Mouse (Mus musculus) liver, adult 2 months (tissue): ENCODE results near the gene Cabp4. TPM values are rescaled to one million over a fixed set of nuclear protein-coding genes. Genes with fewer than 3 reads are reported as not detected.
A peak's percentile ranks its signal among the peaks of the same experiment; 100 is the strongest.

Experiments used
- DNase-seq: peaks from one replicate; pipeline ENCODE4 v3.0.0-alpha.2; 2011; ENCODE audit warnings: low read depth, low spot score; ENCODE audit errors: extremely low read depth
- H3K27ac ChIP-seq: fragments of 200-500 bp; replicated peaks from 2 replicates; pipeline ENCODE4 v1.5.1; 2012; ENCODE audit warnings: low read depth, mild to moderate bottlenecking, control low read depth, inconsistent platforms, low read length; ENCODE audit not compliant: insufficient read depth
- H3K27me3 ChIP-seq: fragments of 200-500 bp; 2 replicates; pipeline ENCODE4 v1.6.1; 2012; ENCODE audit warnings: mild to moderate bottlenecking, moderate library complexity, low read length, inconsistent platforms; ENCODE audit not compliant: control insufficient read depth, insufficient read depth
- H3K36me3 ChIP-seq: fragments of 200-500 bp; 2 replicates; pipeline ENCODE4 v1.6.1; 2012; ENCODE audit warnings: low read length, inconsistent platforms; ENCODE audit not compliant: control insufficient read depth, insufficient read depth
- H3K4me1 ChIP-seq: fragments of 200-500 bp; 2 replicates; pipeline ENCODE4 v1.6.1; 2011; ENCODE audit warnings: low read length; ENCODE audit not compliant: control insufficient read depth, insufficient read depth
- H3K4me3 ChIP-seq: fragments of 200-500 bp; 2 replicates; pipeline ENCODE4 v1.5.1; 2011; ENCODE audit warnings: low read depth, mild to moderate bottlenecking, control low read depth, low read length, moderate library complexity; ENCODE audit not compliant: insufficient read depth
- H3K79me2 ChIP-seq: fragments of 200-500 bp; 2 replicates; pipeline ENCODE4 v1.6.1; 2012; ENCODE audit warnings: inconsistent platforms, mild to moderate bottlenecking, low read length, moderate library complexity; ENCODE audit not compliant: control insufficient read depth, insufficient read depth
- H3K9ac ChIP-seq: fragments of 200-500 bp; 2 replicates; pipeline ENCODE4 v1.6.1; 2012; ENCODE audit warnings: low read depth, mild to moderate bottlenecking, control low read depth, inconsistent platforms, low read length
- CTCF ChIP-seq: fragments of 200-500 bp; IDR thresholded peaks from 2 replicates; pipeline ENCODE4 v1.5.1; 2011; ENCODE audit warnings: low read depth, low read length, control low read depth
- POLR2A ChIP-seq: fragments of 200-500 bp; IDR thresholded peaks from 2 replicates; pipeline ENCODE4 v1.6.1; 2011; ENCODE audit warnings: low read length, control low read depth; ENCODE audit not compliant: insufficient read depth; ENCODE audit errors: extremely low read depth
- WGBS: fragments of 180-500 bp; shearing (Covaris S2); methylation state at CpG from one replicate; pipeline ENCODE4 v1.1.7; 2018; 5-methylcytosine and 5-hydroxymethylcytosine counted together
- polyA plus RNA-seq: library from polyadenylated mRNA; depleted of rRNA; stranded (reverse); fragments of >200 nt; gene quantifications from 2 replicates; pipeline ENCODE4 v1.2.3, GENCODE M21; 2012
- total RNA-seq: library from RNA; depleted of rRNA; stranded (reverse); fragments of >200 nt; gene quantifications from 2 replicates; pipeline ENCODE4 v1.2.3, GENCODE M21; 2014

Gene Cabp4
- total and polyA plus RNA-seq, 2 experiments, result 0.37 TPM; not detected in 1

GRCm38 (mm10) chr19:4121097-4121805, 22.6 kb downstream of the Cabp4 start:
- WGBS, result 2% methylated on average over 38 of the region's 38 CpGs
- H3K36me3 ChIP-seq, result no peaks in the 10 kb centered on the region; the same call in 1 of the 2 replicates
- H3K79me2 ChIP-seq, result peaks cover 4% of the 10 kb centered on the region; the same call in 1 of the 2 replicates
- H3K27ac ChIP-seq, result peak overlapping the region; percentile 66
- TF ChIP-seq POLR2A (0 out of 2 replicates have a peak, but pooled peaks have one; percentile 48), CTCF (no peak)
- DNase-seq, result peak; percentile 95
- H3K4me3 ChIP-seq, result peak overlapping the region; percentile 51
- no peaks in the 10 kb centered on the region for H3K27me3 ChIP-seq
- H3K9ac ChIP-seq, result peak overlapping the region; percentile 50
- H3K4me1 ChIP-seq, result peaks cover 6% of the 10 kb centered on the region; the same call in 1 of the 2 replicates

DNA sequence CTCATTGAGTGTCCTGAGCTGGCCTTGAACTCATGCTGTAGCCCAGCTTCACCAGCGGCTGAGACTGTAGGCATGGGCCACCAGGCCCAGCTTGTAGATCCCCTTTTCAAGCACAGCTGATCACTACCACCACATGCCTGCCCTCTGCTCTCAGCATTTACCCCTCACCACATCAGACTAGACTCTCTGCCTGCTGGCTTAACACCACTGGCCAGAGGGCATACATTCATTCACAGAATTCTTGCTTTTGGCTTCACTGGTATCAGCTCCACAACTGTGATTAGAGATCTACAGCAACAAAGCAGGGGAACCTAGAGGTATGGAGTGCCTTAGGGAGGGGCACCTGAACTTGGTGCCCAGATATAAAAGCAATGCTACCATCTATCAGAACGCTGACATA, 23.3 kb downstream of the Cabp4 start:
- Histone ChIP-seq H3K4me1 (peaks cover 6% of the 10 kb centered on the region; the same call in 1 of the 2 replicates), H3K4me3 (no peak overlapping the region), H3K79me2 (no peaks in the 10 kb centered on the region; the same call in 1 of the 2 replicates), H3K36me3 (no peaks in the 10 kb centered on the region; the same call in 1 of the 2 replicates), H3K27ac (no peak overlapping the region), H3K27me3 (no peaks in the 10 kb centered on the region), H3K9ac (no peak overlapping the region)
- TF ChIP-seq CTCF (no peak), POLR2A (no peak)
- DNase-seq, result no peak
- WGBS, result 97% methylated on average over 2 of the region's 2 CpGs

GRCm38 (mm10) chr19:4119716-4120487, 23.9 kb downstream of the Cabp4 start:
- H3K27me3 ChIP-seq, result no peaks in the 10 kb centered on the region
- H3K4me3 ChIP-seq, result no peak overlapping the region
- H3K27ac ChIP-seq, result no peak overlapping the region
- DNase-seq, result no peak
- no peak overlapping the region for H3K9ac ChIP-seq
- H3K36me3 ChIP-seq, result peaks cover 2% of the 10 kb centered on the region; the same call in 1 of the 2 replicates
- H3K79me2 ChIP-seq, result no peaks in the 10 kb centered on the region; the same call in 1 of the 2 replicates
- peaks cover 5% of the 10 kb centered on the region; the same call in 1 of the 2 replicates for H3K4me1 ChIP-seq
- TF ChIP-seq POLR2A (no peak), CTCF (no peak)
- 91% methylated on average over 6 of the region's 6 CpGs for WGBS

DNA sequence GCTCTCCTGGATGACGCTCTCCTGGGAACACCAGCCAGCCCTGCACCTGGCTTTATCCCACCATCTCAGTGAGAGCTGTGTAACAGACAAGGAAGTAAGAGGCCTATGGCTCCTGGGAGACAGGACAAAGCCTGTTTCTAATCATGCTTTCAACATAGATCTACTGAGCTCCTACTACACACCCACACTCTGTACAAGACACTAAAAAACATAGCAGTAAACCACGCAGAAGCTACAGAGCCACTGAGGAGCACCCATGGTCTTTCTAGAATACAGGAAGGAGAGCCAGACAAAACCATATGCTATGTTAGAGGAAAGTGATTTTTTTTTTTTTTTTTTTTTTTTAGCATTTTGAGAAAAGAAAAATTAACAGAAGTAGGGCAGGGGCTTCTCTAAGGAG, 25.5 kb downstream of the Cabp4 start:
- peaks cover 2% of the 10 kb centered on the region; the same call in 1 of the 2 replicates for H3K36me3 ChIP-seq
- H3K4me1 ChIP-seq, result peaks cover 8% of the 10 kb centered on the region; the same call in 1 of the 2 replicates
- no peak for DNase-seq
- 96% methylated on average over 2 of the region's 2 CpGs for WGBS
- TF ChIP-seq CTCF (no peak), POLR2A (no peak)
- H3K79me2 ChIP-seq, result no peaks in the 10 kb centered on the region; the same call in 1 of the 2 replicates
- H3K9ac ChIP-seq, result no peak overlapping the region
- H3K27ac ChIP-seq, result no peak overlapping the region
- H3K27me3 ChIP-seq, result no peaks in the 10 kb centered on the region
- H3K4me3 ChIP-seq, result no peak overlapping the region

GRCm38 (mm10) chr19:4117006-4117405, 26.8 kb downstream of the Cabp4 start:
- no peak for TF ChIP-seq POLR2A
- TF ChIP-seq CTCF, result no peak
- 96% methylated on average over 7 of the region's 7 CpGs for WGBS
- Histone ChIP-seq H3K79me2 (no peaks in the 10 kb centered on the region; the same call in 1 of the 2 replicates), H3K27ac (no peak overlapping the region), H3K4me3 (no peak overlapping the region), H3K9ac (no peak overlapping the region), H3K36me3 (peaks cover 2% of the 10 kb centered on the region; the same call in 1 of the 2 replicates), H3K27me3 (no peaks in the 10 kb centered on the region), H3K4me1 (peaks cover 14% of the 10 kb centered on the region)
- no peak for DNase-seq
